Mouse (Mus musculus): ENCODE data around the gene Gsdma3. TPM values are rescaled to one million over a fixed set of nuclear protein-coding genes. Genes with fewer than 3 reads are reported as not detected.

Gsdma3 gene
- polyA plus RNA-seq (2021; fragmentation: Nextera tagmentation) = not detected in 2 replicates
- long read RNA-seq, experiment 1 = 0 reads
- long read RNA-seq, experiment 2, partial matches to known transcripts = 1 of 1 reads
- long read RNA-seq, experiment 2, other reads (novel, unspliced or antisense) = 0 of 1 reads

GRCm38 (mm10) chr11:98625611-98626410, at the start of gene Gsdma3, which contains the start of gene Gm12355:
Gsdma3 (plus strand) TSS chr11:98626360.
Gm12355 (minus strand) TSS chr11:98625661.

GRCm38 (mm10) chr11:98586892-98587563, 39.1 kb upstream of the Gsdma3 start, which contains the start of gene Ormdl3:
Ormdl3 (minus strand) TSS chr11:98587368.

GRCm38 (mm10) chr11:98597991-98598390, 28.2 kb upstream of the Gsdma3 start, which contains the start of gene Lrrc3c:
Lrrc3c (plus strand) TSS chr11:98598291.

GRCm38 (mm10) chr11:98646459-98646858, 20.3 kb downstream of the Gsdma3 start, which contains the start of gene Gsdma2:
Gsdma2 (plus strand) TSS chr11:98646759.

GRCm38 (mm10) chr11:98664091-98664490, 37.9 kb downstream of the Gsdma3 start, which contains the start of gene Gsdma:
Gsdma (plus strand) TSS chr11:98664351.

GRCm38 (mm10) chr11:98681786-98682745, 55.9 kb downstream of the Gsdma3 start, which contains the start of gene Psmd3:
Psmd3 (plus strand) TSS chr11:98682554.

Other genes with a start within 250 kb of the Gsdma3 start
- 1.6 and 2.1 TPM in 2 replicates for gene Tcap, start 242.5 kb upstream of the Gsdma3 start, polyA plus RNA-seq (2021; fragmentation: Nextera tagmentation)
- gene Pnmt, start 239.9 kb upstream of the Gsdma3 start, polyA plus RNA-seq (2021; fragmentation: Nextera tagmentation) = 0.31 and 0.41 TPM in 2 replicates
- 1.9 and 2.3 TPM in 2 replicates for gene Pgap3, start 225.9 kb upstream of the Gsdma3 start, polyA plus RNA-seq (2021; fragmentation: Nextera tagmentation)
- 1.2 and 2.0 TPM in 2 replicates for gene Erbb2, start 213.9 kb upstream of the Gsdma3 start, polyA plus RNA-seq (2021; fragmentation: Nextera tagmentation)
- 231 and 239 TPM in 2 replicates for gene Mien1, start 187.4 kb upstream of the Gsdma3 start, polyA plus RNA-seq (2021; fragmentation: Nextera tagmentation)
- gene Grb7, start 180.0 kb upstream of the Gsdma3 start, polyA plus RNA-seq (2021; fragmentation: Nextera tagmentation) = 1.1 and 1.7 TPM in 2 replicates
- not detected in 2 replicates for gene Ikzf3, start 80.3 kb upstream of the Gsdma3 start, polyA plus RNA-seq (2021; fragmentation: Nextera tagmentation)
- 0.19 TPM in 1 of 2 replicates, not detected in the other for gene Zpbp2, start 75.3 kb upstream of the Gsdma3 start, polyA plus RNA-seq (2021; fragmentation: Nextera tagmentation)
- gene Ormdl3, start 39.0 kb upstream of the Gsdma3 start, polyA plus RNA-seq (2021; fragmentation: Nextera tagmentation) = 8.1 and 13.9 TPM in 2 replicates
- gene Lrrc3c, start 28.1 kb upstream of the Gsdma3 start, polyA plus RNA-seq (2021; fragmentation: Nextera tagmentation) = not detected in 2 replicates
- gene Gm12355, start 699 bp upstream of the Gsdma3 start, polyA plus RNA-seq (2021; fragmentation: Nextera tagmentation) = 0.31 and 0.69 TPM in 2 replicates
- 0.14 TPM in 1 of 2 replicates, not detected in the other for gene Gsdma2, start 20.4 kb downstream of the Gsdma3 start, polyA plus RNA-seq (2021; fragmentation: Nextera tagmentation)
- gene Gsdma, start 38.0 kb downstream of the Gsdma3 start, polyA plus RNA-seq (2021; fragmentation: Nextera tagmentation) = not detected in 2 replicates
- gene Psmd3, start 56.2 kb downstream of the Gsdma3 start, polyA plus RNA-seq (2021; fragmentation: Nextera tagmentation) = 68.6 and 77.0 TPM in 2 replicates
- not detected in 2 replicates for gene Csf3, start 74.9 kb downstream of the Gsdma3 start, polyA plus RNA-seq (2021; fragmentation: Nextera tagmentation)
- gene Med24, start 103.1 kb downstream of the Gsdma3 start, polyA plus RNA-seq (2021; fragmentation: Nextera tagmentation) = 26.6 and 26.9 TPM in 2 replicates
- 120 and 123 TPM in 2 replicates for gene Thra, start 114.3 kb downstream of the Gsdma3 start, polyA plus RNA-seq (2021; fragmentation: Nextera tagmentation)
- gene Nr1d1, start 149.0 kb downstream of the Gsdma3 start, polyA plus RNA-seq (2021; fragmentation: Nextera tagmentation) = 48.4 and 57.5 TPM in 2 replicates
- gene Msl1, start 169.2 kb downstream of the Gsdma3 start, polyA plus RNA-seq (2021; fragmentation: Nextera tagmentation) = 12.2 and 12.4 TPM in 2 replicates
- gene Casc3, start 178.5 kb downstream of the Gsdma3 start, polyA plus RNA-seq (2021; fragmentation: Nextera tagmentation) = 6.6 and 7.3 TPM in 2 replicates
- 12.1 and 13.2 TPM in 2 replicates for gene Rapgefl1, start 210.4 kb downstream of the Gsdma3 start, polyA plus RNA-seq (2021; fragmentation: Nextera tagmentation)
- gene Wipf2, start 237.3 kb downstream of the Gsdma3 start, polyA plus RNA-seq (2021; fragmentation: Nextera tagmentation) = 5.2 and 5.5 TPM in 2 replicates